Mouse (Mus musculus): ENCODE measurements at regions not wholly inside any gene's neighbourhood (a gene's known extent, or its start where the extent isn't known, plus 50 kb on each side); places are given as distances from the start of the nearest gene placed in this dataset.
A peak's percentile ranks its signal among the peaks of the same experiment; 100 is the strongest.

- DNase-seq, result no peak
Measured at GRCm38 (mm10) chr11:12757677-12758076, 292.9 kb upstream of the Cobl start.

- no peak for DNase-seq
Measured at GRCm38 (mm10) chr11:12750016-12750415, 285.3 kb upstream of the Cobl start.

- DNase-seq, result no peak
Measured at GRCm38 (mm10) chr11:12749245-12749644, 284.5 kb upstream of the Cobl start.

GRCm38 (mm10) chr11:12742159-12742523, 277.4 kb upstream of the Cobl start:
- DNase-seq, result peak; percentile 3 to 25

GRCm38 (mm10) chr11:12741418-12742158, 276.8 kb upstream of the Cobl start:
- DNase-seq, result no peak

GRCm38 (mm10) chr11:12734274-12734673, 269.5 kb upstream of the Cobl start:
- no peak for DNase-seq

DNA sequence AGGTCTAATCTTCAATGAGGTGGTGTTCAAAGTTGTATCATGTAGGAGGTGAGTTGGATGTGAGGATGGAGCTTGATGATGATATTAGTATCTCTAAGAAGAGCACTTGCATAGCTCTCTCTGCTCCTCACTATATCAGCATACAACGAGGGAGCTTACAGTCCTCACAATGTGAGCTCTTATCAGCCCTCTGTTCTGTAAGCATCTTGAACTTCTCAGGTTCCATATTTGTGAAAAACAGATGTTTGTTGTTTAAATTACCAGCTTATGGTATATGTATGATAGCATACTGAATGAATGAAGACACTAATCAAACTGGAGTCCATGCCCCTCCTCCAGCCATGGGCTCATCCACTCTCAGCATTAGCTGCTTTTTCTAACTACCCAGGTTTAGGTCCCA, 262.5 kb upstream of the Cobl start:
- no peak for DNase-seq

DNA sequence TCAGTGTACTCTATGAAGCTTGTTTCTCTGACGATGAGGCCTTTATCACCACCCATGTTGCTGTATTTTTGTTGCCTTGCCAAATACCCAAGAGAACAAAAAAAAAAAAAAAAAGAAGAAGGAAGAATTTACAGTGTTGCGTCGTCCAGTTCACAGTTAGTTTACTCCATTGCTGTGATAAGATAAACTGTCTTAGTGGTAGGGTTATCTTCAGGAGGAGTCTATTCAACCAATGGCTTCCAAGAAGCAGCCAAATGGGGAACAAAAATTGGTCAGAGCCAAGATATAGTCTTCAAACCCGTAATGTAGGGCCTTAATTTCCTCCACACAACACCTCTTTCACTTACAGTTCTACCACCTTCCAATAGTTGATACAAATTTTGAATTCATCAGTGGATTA, 261.7 kb upstream of the Cobl start:
- DNase-seq, result no peak

DNA sequence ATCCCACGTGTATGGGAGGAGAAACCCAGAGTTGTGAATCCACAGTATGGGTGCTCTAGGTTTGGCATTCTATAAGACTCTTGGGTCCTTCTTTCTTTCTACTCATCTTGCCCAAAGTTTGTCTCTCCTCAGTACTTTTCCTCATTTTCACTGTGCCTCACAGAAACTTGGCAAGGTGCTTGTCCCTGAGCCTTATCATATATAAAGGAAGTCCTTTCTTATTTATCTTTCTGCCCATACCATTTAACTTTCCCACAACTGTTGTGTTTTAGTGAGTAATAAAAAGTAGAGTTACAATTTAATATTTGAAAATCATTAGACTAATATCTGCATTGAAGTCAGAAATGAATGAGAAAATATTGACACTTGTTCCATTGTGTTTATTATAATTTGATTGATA, 257.6 kb upstream of the Cobl start:
- DNase-seq, result no peak

DNA sequence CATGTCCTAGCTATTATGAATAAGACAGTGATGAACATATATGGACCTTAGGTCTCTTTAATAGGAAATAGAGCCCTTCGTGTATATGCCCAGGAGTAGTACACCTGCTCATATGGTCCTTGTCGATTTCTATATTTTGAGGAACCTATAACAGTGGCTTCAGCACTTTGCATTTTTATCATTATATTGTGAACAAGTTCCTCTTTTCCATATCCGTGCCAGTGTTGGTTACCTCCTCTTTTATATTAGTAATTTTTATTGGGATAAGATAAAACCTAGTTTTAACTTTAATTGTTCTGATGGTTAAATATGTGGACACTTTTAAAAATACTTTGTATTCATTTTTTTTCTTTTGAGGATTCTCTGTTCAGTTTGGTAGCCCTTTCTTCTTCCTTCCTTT, 255.4 kb upstream of the Cobl start:
- no peak for DNase-seq

GRCm38 (mm10) chr11:12696321-12696720, 231.6 kb upstream of the Cobl start:
- DNase-seq, result no peak

DNA sequence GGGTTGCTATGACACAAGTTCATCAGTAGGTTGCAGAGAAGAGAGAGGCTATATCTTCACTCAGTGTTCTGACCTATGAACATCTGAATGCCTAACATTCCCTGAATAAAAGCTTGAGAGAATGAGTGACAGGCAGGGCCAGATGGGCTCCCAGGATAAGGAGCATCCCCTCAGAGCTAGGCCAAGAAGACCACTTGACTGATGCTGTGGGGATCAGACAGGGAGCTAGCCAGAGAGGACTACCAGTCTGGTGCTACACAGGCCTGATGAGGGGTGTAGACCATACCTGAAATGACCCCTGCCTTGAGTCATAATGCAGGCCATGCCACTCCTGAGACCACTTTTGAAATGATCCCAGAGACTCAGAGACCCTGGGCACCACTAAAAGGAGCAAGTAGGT, 228.1 kb upstream of the Cobl start:
- DNase-seq, result no peak

GRCm38 (mm10) chr11:12686717-12687116, 222.0 kb upstream of the Cobl start:
- no peak for DNase-seq

- no peak for DNase-seq
Measured at GRCm38 (mm10) chr11:12661824-12662443, 197.2 kb upstream of the Cobl start.

DNA sequence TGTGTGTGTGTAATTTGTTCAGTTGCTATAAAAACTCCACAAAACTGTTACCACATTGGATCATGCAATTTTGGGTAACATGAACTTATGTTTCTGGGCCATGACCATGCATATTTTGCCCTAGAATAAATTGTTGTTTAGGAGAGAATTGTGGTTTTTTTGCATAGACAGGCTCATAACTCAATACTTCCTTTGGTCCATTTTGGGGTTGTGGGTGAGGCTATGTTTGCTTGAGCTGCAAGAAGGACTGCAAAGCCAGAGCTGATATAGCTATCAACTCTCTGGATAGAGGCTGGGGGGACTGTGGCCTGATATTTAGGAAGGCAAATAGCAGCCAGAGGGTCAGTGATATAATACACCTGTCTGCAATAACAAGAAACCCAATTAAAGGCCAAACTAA, 194.1 kb upstream of the Cobl start:
- DNase-seq, result no peak

- no peak for DNase-seq
Measured at GRCm38 (mm10) chr11:12656450-12656849, 191.7 kb upstream of the Cobl start.
